In the genomic region with DNA sequence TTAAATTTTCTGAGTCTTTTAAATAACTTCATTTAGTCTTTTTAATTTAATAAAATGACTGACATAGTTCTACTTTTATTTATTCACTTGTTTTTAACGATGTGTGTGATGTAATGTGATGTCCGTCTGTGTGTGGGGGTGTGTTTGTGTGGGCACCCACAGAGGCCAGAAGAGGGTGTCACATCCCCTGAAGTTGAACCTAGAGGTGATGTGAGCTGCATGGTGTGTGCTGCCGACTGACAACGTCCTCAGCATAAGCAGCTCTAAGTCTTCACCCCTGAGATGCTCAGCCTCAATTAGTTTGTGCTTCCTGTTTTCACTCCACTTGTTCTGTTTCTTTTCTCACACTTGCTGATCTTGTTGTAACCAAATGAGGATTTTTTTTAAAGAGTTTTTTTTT, we compare ENCODE assay signal across 21 mouse cellular contexts.
"Had no signal": no experiment of that assay in that cellular context is flagged by ENCODE, and none has a peak within 500 bp of the region (broad histone marks: within the 10 kb centered on the region; RNA-seq: fewer than 3 reads in every experiment).

No protein-coding gene starts in this region.

- H3K27ac ChIP-seq: kidney, embryonic 15.5 days; limb, embryonic 12.5 days; limb, embryonic 15.5 days; liver, embryonic 14.5 days; lung, embryonic 15.5 days; midbrain, embryonic 10.5 days; midbrain, embryonic 13.5 days; neural tube, embryonic 13.5 days; stomach, embryonic 15.5 days had no signal

- H3K27me3 ChIP-seq: kidney, embryonic 15.5 days; limb, embryonic 12.5 days; limb, embryonic 15.5 days; lung, embryonic 15.5 days; midbrain, embryonic 13.5 days; neural tube, embryonic 13.5 days; stomach, embryonic 15.5 days had no signal

- H3K4me2 ChIP-seq: kidney, embryonic 15.5 days; limb, embryonic 12.5 days; limb, embryonic 15.5 days; liver, embryonic 11.5 days; lung, embryonic 15.5 days; midbrain, embryonic 13.5 days; neural tube, embryonic 13.5 days; stomach, embryonic 15.5 days had no signal

- H3K36me3 ChIP-seq: kidney, embryonic 15.5 days; limb, embryonic 12.5 days; limb, embryonic 15.5 days; lung, embryonic 15.5 days; midbrain, embryonic 10.5 days; midbrain, embryonic 13.5 days; neural tube, embryonic 13.5 days; stomach, embryonic 15.5 days had no signal

- H3K9ac ChIP-seq: kidney, embryonic 15.5 days; limb, embryonic 12.5 days; limb, embryonic 15.5 days; liver, embryonic 14.5 days; liver, postnatal 0 days; lung, embryonic 15.5 days; midbrain, embryonic 13.5 days; neural tube, embryonic 13.5 days; stomach, embryonic 15.5 days had no signal

- ATAC-seq: intestine, postnatal 0 days; liver, postnatal 0 days; midbrain, embryonic 13.5 days; midbrain, embryonic 16.5 days had no signal

- H3K4me3 ChIP-seq: kidney, embryonic 15.5 days; limb, embryonic 12.5 days; limb, embryonic 15.5 days; lung, embryonic 15.5 days; midbrain, embryonic 10.5 days; midbrain, embryonic 13.5 days; myocyte; neural tube, embryonic 13.5 days; stomach, embryonic 15.5 days had no signal

- DNase-seq: kidney, adult 8-10 months; kidney, postnatal 14 days; kidney, postnatal 4 days; left cerebral cortex, postnatal 4 days; liver, postnatal 0 days; lung, postnatal 10 days; lung, postnatal 36 days; thymus, postnatal 36 days had no signal

- H3K4me1 ChIP-seq: kidney, embryonic 15.5 days; limb, embryonic 12.5 days; limb, embryonic 15.5 days; lung, embryonic 15.5 days; midbrain, embryonic 13.5 days; neural tube, embryonic 13.5 days; stomach, embryonic 15.5 days had no signal

- H3K9me3 ChIP-seq: kidney, embryonic 15.5 days; limb, embryonic 12.5 days; limb, embryonic 15.5 days; lung, embryonic 15.5 days; midbrain, embryonic 10.5 days; midbrain, embryonic 13.5 days; neural tube, embryonic 13.5 days; stomach, embryonic 15.5 days had no signal
